Mouse (Mus musculus) limb, embryonic 15.5 days (tissue): ENCODE results near the gene Enah. TPM values are rescaled to one million over a fixed set of nuclear protein-coding genes. Genes with fewer than 3 reads are reported as not detected.

Experiments
- ATAC-seq: fragments of 200-750 bp; cut with Nextera tagmentation; 2 replicates; pipeline ENCODE4 v1.8.0; 2017; ENCODE audit warnings: low read depth, moderate TSS enrichment; ENCODE audit not compliant: insufficient number of reproducible peaks, low FRiP score, low TSS enrichment
- H3K27ac ChIP-seq: fragments of 300-500 bp; sonication (generic); 2 replicates; pipeline ENCODE4 v1.5.1; 2015; ENCODE audit warnings: moderate library complexity, mild to moderate bottlenecking, inconsistent platforms
- H3K27me3 ChIP-seq: fragments of 300-500 bp; sonication (generic); 2 replicates; pipeline ENCODE4 v1.6.1; 2015; ENCODE audit warnings: inconsistent platforms
- H3K36me3 ChIP-seq: fragments of 300-500 bp; sonication (generic); 2 replicates; pipeline ENCODE4 v1.6.1; 2015; ENCODE audit warnings: inconsistent platforms
- H3K4me1 ChIP-seq: fragments of 300-500 bp; sonication (generic); 2 replicates; pipeline ENCODE4 v1.6.1; 2015; ENCODE audit warnings: inconsistent platforms
- H3K4me2 ChIP-seq: fragments of 300-500 bp; sonication (generic); 2 replicates; pipeline ENCODE4 v1.6.1; 2015; ENCODE audit warnings: mild to moderate bottlenecking, inconsistent platforms
- H3K4me3 ChIP-seq: fragments of 300-500 bp; sonication (generic); 2 replicates; pipeline ENCODE4 v1.5.1; 2015; ENCODE audit warnings: mild to moderate bottlenecking, inconsistent platforms
- H3K9ac ChIP-seq: fragments of 300-500 bp; sonication (generic); 2 replicates; pipeline ENCODE4 v1.6.1; 2015; ENCODE audit warnings: inconsistent platforms
- H3K9me3 ChIP-seq: fragments of 300-500 bp; sonication (generic); 2 replicates; pipeline ENCODE4 v1.6.1; 2016; ENCODE audit warnings: inconsistent platforms
- WGBS: fragments of 180-500 bp; shearing (Covaris S2); methylation state at CpG from one replicate; pipeline ENCODE4 v1.1.7; 2015; 5-methylcytosine and 5-hydroxymethylcytosine counted together
- polyA plus RNA-seq: library from polyadenylated mRNA; unstranded; fragments of >200 nt; fragmentation: Nextera tagmentation; extraction: Ambion mirVana; gene quantifications from 2 replicates; pipeline ENCODE4 v1.2.1, GENCODE M21; 2015

The Enah gene
- polyA plus RNA-seq, 1 experiment from 2014 or later, result 20.8 TPM

- H3K4me1 ChIP-seq, result peaks cover 20% of the 10 kb centered on the region
- no peaks in the 10 kb centered on the region for H3K36me3 ChIP-seq
- ATAC-seq, result no peak
- H3K27me3 ChIP-seq, result no peaks in the 10 kb centered on the region
- H3K4me3 ChIP-seq, result no peak overlapping the region
- no peak overlapping the region for H3K9ac ChIP-seq
- H3K9me3 ChIP-seq, result no peaks in the 10 kb centered on the region
- WGBS, result 47% methylated on average over 1 of the region's 1 CpGs
- no peak overlapping the region for H3K4me2 ChIP-seq
- H3K27ac ChIP-seq, result no peak overlapping the region
These were observed 171.6 kb downstream of the Enah start for GRCm38 (mm10) chr1:181848210-181848609.

- ATAC-seq, result no peak
- H3K4me3 ChIP-seq, result no peak overlapping the region
These were observed 172.4 kb downstream of the Enah start for GRCm38 (mm10) chr1:181847396-181847795.

More at GRCm38 (mm10) chr1:181847396-181847795, 172.4 kb downstream of the Enah start:
- Histone ChIP-seq H3K4me1 (peaks cover 18% of the 10 kb centered on the region), H3K9ac (no peak overlapping the region), H3K27me3 (no peaks in the 10 kb centered on the region), H3K4me2 (no peak overlapping the region), H3K27ac (no peak overlapping the region), H3K36me3 (no peaks in the 10 kb centered on the region), H3K9me3 (no peaks in the 10 kb centered on the region)
- WGBS, result 88% methylated on average over 3 of the region's 3 CpGs

Other genes with a start within 250 kb of the Enah start
- gene Lbr, start 176.9 kb downstream of the Enah start, polyA plus RNA-seq, result 96.8 and 101 TPM in 2 replicates
- 155 and 163 TPM in 2 replicates for gene Srp9, start 104.7 kb upstream of the Enah start, polyA plus RNA-seq
- gene Vmn1r1, start 144.5 kb upstream of the Enah start, polyA plus RNA-seq, result not detected in 2 replicates